Mouse (Mus musculus): Measurements from ENCODE around the gene Bet1l. TPM values are rescaled to one million over a fixed set of nuclear protein-coding genes. Genes with fewer than 3 reads are reported as not detected.
A peak's percentile ranks its signal among the peaks of the same experiment; 100 is the strongest.

Bet1l gene
- total RNA-seq, 1 experiment: 21.6 TPM

DNA sequence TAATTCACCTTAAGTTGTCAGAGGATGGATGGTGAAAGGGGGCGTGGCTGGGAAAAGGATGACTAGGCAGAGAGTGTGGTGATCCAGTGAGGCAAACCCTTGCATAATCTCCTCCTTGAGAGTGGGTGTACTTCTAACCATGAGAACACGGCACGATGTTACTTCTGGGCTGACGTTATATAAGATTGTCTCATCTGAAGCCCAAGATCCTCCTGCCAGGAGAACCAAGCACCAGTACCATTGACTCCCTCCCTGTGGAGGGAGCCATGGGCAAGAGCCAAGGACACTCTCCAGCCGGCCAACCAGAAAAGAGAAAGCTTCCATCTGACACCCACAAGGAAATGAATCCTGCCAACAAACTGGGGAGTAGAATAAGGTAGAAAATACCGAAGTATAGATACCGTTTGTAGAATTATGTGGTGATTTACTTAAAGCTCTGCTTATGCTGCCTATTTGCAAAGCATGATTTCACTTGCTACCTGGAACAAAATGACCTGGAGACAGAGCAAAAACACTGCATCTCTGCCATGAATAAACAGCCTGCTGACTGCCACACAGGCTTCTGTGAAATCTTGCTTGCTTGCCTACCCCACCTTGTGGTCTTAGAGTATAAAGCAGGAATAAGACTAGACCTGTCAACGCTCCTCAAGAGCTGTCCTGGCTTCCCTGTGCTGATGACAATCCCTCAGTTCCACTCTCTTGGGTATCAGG lies 29.1 kb downstream of the Bet1l start:
- Histone ChIP-seq H3K9me3 (ENCODE audit: control insufficient read depth, insufficient read depth, low read depth, low read length) (no peaks in the 10 kb centered on the region), H3K9ac (ENCODE audit: insufficient read depth, low read depth, low read length, poor library complexity, severe bottlenecking) (no peak overlapping the region), H3K36me3 (ENCODE audit: control insufficient read depth, insufficient read depth, low read length, poor library complexity, severe bottlenecking) (no peaks in the 10 kb centered on the region), H3K4me3 (ENCODE audit: insufficient read depth in 1 of 2, low read depth in 1 of 2, low read length in 2 of 2, poor library complexity in 1 of 2, severe bottlenecking in 1 of 2) (no peak overlapping the region), H3K4me1 (ENCODE audit: control insufficient read depth in 2 of 2, insufficient read depth in 2 of 2, low read length in 2 of 2, poor library complexity in 1 of 2) (peaks cover 0 to 3% of the 10 kb centered on the region in 2 experiments; a peak in 1 of 4 replicates), H3K27ac (ENCODE audit: insufficient read depth, low read depth, low read length, poor library complexity, severe bottlenecking) (no peak overlapping the region)
- TF ChIP-seq ZC3H11A (IDR thresholded peaks at IDR 0.05; ENCODE audit: borderline replicate concordance, low read depth, low read length) (no peak), HCFC1 (IDR thresholded peaks at IDR 0.05; ENCODE audit: borderline replicate concordance, insufficient read depth, low read length) (no peak), CHD2 (IDR thresholded peaks at IDR 0.05; ENCODE audit: low read depth, low read length) (no peak), ZNF384 (IDR thresholded peaks at IDR 0.05; ENCODE audit: low read depth, low read length) (no peak), MAFK (IDR thresholded peaks at IDR 0.05; ENCODE audit: insufficient read depth, low read depth, low read length) (no peak)
- no peak for DNase-seq (ENCODE audit: low read depth, low spot score)
- in situ Hi-C loops (cut with MboI; ENCODE audit: low sequenced_read_pairs in 2 of 2, unreplicated experiment in 2 of 2): loop anchor here in 1 of 2 experiments (25.0 kb wide), 1 partner anchor 234 kb away; the partner anchor contains the start of gene B4galnt4

DNA sequence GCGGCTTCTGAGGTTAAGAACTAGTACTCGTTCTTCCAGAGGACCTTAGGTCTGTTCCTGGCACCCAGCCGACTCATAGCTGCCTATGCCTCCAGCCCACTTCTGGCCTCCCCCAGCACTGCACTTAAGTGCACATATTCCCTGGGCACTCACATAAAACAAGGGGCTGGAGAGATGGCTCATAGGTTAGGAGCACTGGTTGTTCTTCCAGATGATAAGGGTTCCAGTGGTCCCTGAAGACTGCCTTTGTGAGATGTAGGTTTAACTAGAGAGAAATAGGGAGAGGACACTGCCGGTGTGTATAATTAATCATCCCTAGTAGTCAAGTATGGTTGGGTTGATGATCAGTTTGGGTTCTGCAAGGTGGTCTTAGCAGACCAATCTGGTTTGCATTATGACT lies 34.6 kb downstream of the Bet1l start:
- in situ Hi-C loops (cut with MboI; ENCODE audit: low sequenced_read_pairs in 2 of 2, unreplicated experiment in 2 of 2): no loop called here
- H3K36me3 ChIP-seq (ENCODE audit: control insufficient read depth, insufficient read depth, low read length, poor library complexity, severe bottlenecking): peaks cover 4% of the 10 kb centered on the region
- TF ChIP-seq MAFK (IDR thresholded peaks at IDR 0.05; ENCODE audit: insufficient read depth, low read depth, low read length) (no peak), HCFC1 (IDR thresholded peaks at IDR 0.05; ENCODE audit: borderline replicate concordance, insufficient read depth, low read length) (no peak), ZC3H11A (IDR thresholded peaks at IDR 0.05; ENCODE audit: borderline replicate concordance, low read depth, low read length) (no peak), CHD2 (IDR thresholded peaks at IDR 0.05; ENCODE audit: low read depth, low read length) (no peak), ZNF384 (IDR thresholded peaks at IDR 0.05; ENCODE audit: low read depth, low read length) (no peak)
- H3K4me1 ChIP-seq (ENCODE audit: control insufficient read depth in 2 of 2, insufficient read depth in 2 of 2, low read length in 2 of 2, poor library complexity in 1 of 2): 0 out of 4 replicates have a peak, but pooled peaks cover 0 to 2% of the 10 kb centered on the region in 2 experiments
- no peak overlapping the region for H3K27ac ChIP-seq (ENCODE audit: insufficient read depth, low read depth, low read length, poor library complexity, severe bottlenecking)
- no peak overlapping the region for H3K9ac ChIP-seq (ENCODE audit: insufficient read depth, low read depth, low read length, poor library complexity, severe bottlenecking)
- DNase-seq (ENCODE audit: low read depth, low spot score): no peak
- H3K9me3 ChIP-seq (ENCODE audit: control insufficient read depth, insufficient read depth, low read depth, low read length): no peaks in the 10 kb centered on the region
- H3K4me3 ChIP-seq (ENCODE audit: insufficient read depth in 1 of 2, low read depth in 1 of 2, low read length in 2 of 2, poor library complexity in 1 of 2, severe bottlenecking in 1 of 2): no peak overlapping the region

DNA sequence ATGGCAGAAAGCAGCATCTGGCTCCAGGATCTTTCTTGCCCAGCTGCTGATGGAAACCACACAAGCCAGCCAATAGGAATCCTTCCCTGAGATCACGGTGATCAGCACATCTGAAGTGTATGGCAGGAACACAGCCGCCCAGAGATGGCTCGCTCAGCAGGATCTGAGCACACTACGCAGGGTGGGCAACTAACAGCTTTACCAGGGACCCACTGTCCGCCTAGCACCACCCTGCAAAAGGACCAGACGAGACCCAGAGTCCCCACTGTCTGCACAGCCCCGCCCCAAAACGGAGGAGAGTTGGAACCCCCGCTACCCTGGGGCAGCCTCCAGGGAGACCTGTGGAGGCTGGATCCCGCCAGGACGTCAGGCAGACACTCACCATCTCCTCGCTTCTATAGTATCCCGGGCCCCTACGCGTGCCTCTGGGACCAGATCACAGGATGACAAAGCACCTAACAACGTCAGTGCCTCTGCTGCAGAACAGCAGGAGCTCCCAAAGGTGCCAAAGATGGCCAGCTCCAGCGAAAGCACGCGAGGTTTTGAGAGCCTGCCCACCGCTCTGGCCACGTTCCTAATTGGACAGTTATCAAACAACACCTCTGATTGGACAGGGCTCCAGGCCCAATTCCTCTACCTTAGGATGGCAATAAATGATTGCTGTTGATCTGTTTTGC lies 35.6 kb downstream of the Bet1l start, which contains the start of gene Zfp941:
Gene Zfp941, minus strand, starts transcription at position 526 of the 677 bp plus-strand sequence.
- peak; percentile 73 for DNase-seq (ENCODE audit: low read depth, low spot score)

DNA sequence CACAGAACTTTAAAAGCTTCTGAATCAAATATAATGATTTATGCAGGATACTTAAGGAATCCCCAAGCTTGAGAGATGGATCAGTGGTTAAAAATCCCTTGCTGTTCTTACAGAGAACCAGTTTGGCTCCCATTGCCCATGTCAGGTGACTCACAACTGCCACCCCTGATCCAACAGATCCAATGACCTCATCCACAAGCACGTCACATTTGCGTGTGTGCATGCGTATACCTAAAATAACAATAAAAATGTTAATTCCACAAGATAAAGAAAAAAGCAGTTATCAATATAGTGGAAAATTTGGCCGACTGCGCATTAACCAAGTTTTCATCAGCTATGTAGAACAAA lies 36.1 kb downstream of the Bet1l start:
- DNase-seq (ENCODE audit: low read depth, low spot score): no peak
- in situ Hi-C loops (cut with MboI; ENCODE audit: low sequenced_read_pairs in 2 of 2, unreplicated experiment in 2 of 2): no loop called here
- Histone ChIP-seq H3K4me3 (ENCODE audit: insufficient read depth in 1 of 2, low read depth in 1 of 2, low read length in 2 of 2, poor library complexity in 1 of 2, severe bottlenecking in 1 of 2) (peak overlapping the region; percentile 88 to 91), H3K9ac (ENCODE audit: insufficient read depth, low read depth, low read length, poor library complexity, severe bottlenecking) (no peak overlapping the region), H3K4me1 (ENCODE audit: control insufficient read depth in 2 of 2, insufficient read depth in 2 of 2, low read length in 2 of 2, poor library complexity in 1 of 2) (0 out of 4 replicates have a peak, but pooled peaks cover 0 to 2% of the 10 kb centered on the region in 2 experiments), H3K36me3 (ENCODE audit: control insufficient read depth, insufficient read depth, low read length, poor library complexity, severe bottlenecking) (peaks cover 4% of the 10 kb centered on the region), H3K27ac (ENCODE audit: insufficient read depth, low read depth, low read length, poor library complexity, severe bottlenecking) (no peak overlapping the region; the same call in 1 of the 2 replicates), H3K9me3 (ENCODE audit: control insufficient read depth, insufficient read depth, low read depth, low read length) (no peaks in the 10 kb centered on the region)
- TF ChIP-seq MAFK (IDR thresholded peaks at IDR 0.05; ENCODE audit: insufficient read depth, low read depth, low read length): no peak
- TF ChIP-seq CHD2 (IDR thresholded peaks at IDR 0.05; ENCODE audit: low read depth, low read length): no peak
- TF ChIP-seq ZC3H11A (IDR thresholded peaks at IDR 0.05; ENCODE audit: borderline replicate concordance, low read depth, low read length): no peak
- no peak for TF ChIP-seq HCFC1 (IDR thresholded peaks at IDR 0.05; ENCODE audit: borderline replicate concordance, insufficient read depth, low read length)
- TF ChIP-seq ZNF384 (IDR thresholded peaks at IDR 0.05; ENCODE audit: low read depth, low read length): no peak

More for the DNA sequence above, 35.6 kb downstream of the Bet1l start, which contains the start of gene Zfp941:
- Histone ChIP-seq H3K4me1 (ENCODE audit: control insufficient read depth in 2 of 2, insufficient read depth in 2 of 2, low read length in 2 of 2, poor library complexity in 1 of 2) (0 out of 4 replicates have a peak, but pooled peaks cover 0 to 2% of the 10 kb centered on the region in 2 experiments), H3K27ac (ENCODE audit: insufficient read depth, low read depth, low read length, poor library complexity, severe bottlenecking) (peak within 1 kb of the TSS; percentile 11), H3K9me3 (ENCODE audit: control insufficient read depth, insufficient read depth, low read depth, low read length) (no peaks in the 10 kb centered on the region), H3K9ac (ENCODE audit: insufficient read depth, low read depth, low read length, poor library complexity, severe bottlenecking) (peak within 1 kb of the TSS; percentile 86), H3K4me3 (ENCODE audit: insufficient read depth in 1 of 2, low read depth in 1 of 2, low read length in 2 of 2, poor library complexity in 1 of 2, severe bottlenecking in 1 of 2) (peak within 1 kb of the TSS; percentile 88 to 91), H3K36me3 (ENCODE audit: control insufficient read depth, insufficient read depth, low read length, poor library complexity, severe bottlenecking) (peaks cover 4% of the 10 kb centered on the region)
- in situ Hi-C loops (cut with MboI; ENCODE audit: low sequenced_read_pairs in 2 of 2, unreplicated experiment in 2 of 2): no loop called here
- TF ChIP-seq HCFC1 (IDR thresholded peaks at IDR 0.05; ENCODE audit: borderline replicate concordance, insufficient read depth, low read length): 0 out of 2 replicates have a peak, but pooled peaks have one; percentile 37
- TF ChIP-seq ZNF384 (IDR thresholded peaks at IDR 0.05; ENCODE audit: low read depth, low read length): no peak
- TF ChIP-seq CHD2 (IDR thresholded peaks at IDR 0.05; ENCODE audit: low read depth, low read length): peak; percentile 82
- TF ChIP-seq MAFK (IDR thresholded peaks at IDR 0.05; ENCODE audit: insufficient read depth, low read depth, low read length): no peak
